ENCODE assay signal across 25 mouse cellular contexts in genomic region chr12:27431338-27431737, GRCm38 (mm10).
"Had no signal": no experiment of that assay in that cellular context is flagged by ENCODE, and none has a peak within 500 bp of the region (broad histone marks: within the 10 kb centered on the region; RNA-seq: fewer than 3 reads in every experiment).

No protein-coding gene starts in this region.

- H3K4me1 ChIP-seq: heart, embryonic 13.5 days; heart, embryonic 15.5 days; hindbrain, embryonic 13.5 days; hindbrain, embryonic 15.5 days; limb, embryonic 15.5 days; liver, embryonic 12.5 days had no signal

- H3K27ac ChIP-seq: heart, adult 2 months; heart, embryonic 13.5 days; heart, embryonic 15.5 days; hindbrain, embryonic 13.5 days; hindbrain, embryonic 15.5 days; hindbrain, postnatal 0 days; kidney, embryonic 15.5 days; kidney, postnatal 0 days; limb, embryonic 13.5 days; limb, embryonic 15.5 days; liver, embryonic 12.5 days; liver, embryonic 14.5 days had no signal

- DNase-seq: gastrocnemius, postnatal 14 days; gastrocnemius, postnatal 36 days; heart, adult 2 months; heart, postnatal 14 days; heart, postnatal 36 days; kidney, adult 11 months; kidney, adult 2 months; kidney, adult 9 months; kidney, postnatal 14 days; kidney, postnatal 36 days; layer of hippocampus, adult 9-11 months; layer of hippocampus, postnatal 36 days; left cerebral cortex, postnatal 4 days had no signal

- H3K9me3 ChIP-seq: heart, embryonic 13.5 days; heart, embryonic 15.5 days; hindbrain, embryonic 13.5 days; hindbrain, embryonic 15.5 days; kidney, embryonic 15.5 days; limb, embryonic 15.5 days; liver, embryonic 12.5 days had no signal

- H3K36me3 ChIP-seq: heart, embryonic 13.5 days; heart, embryonic 15.5 days; hindbrain, embryonic 13.5 days; hindbrain, embryonic 15.5 days; kidney, embryonic 15.5 days; limb, embryonic 13.5 days; limb, embryonic 15.5 days; liver, embryonic 12.5 days had no signal

- H3K4me3 ChIP-seq: heart, adult 2 months; heart, embryonic 13.5 days; heart, embryonic 15.5 days; hindbrain, embryonic 13.5 days; hindbrain, embryonic 15.5 days; kidney, embryonic 15.5 days; limb, embryonic 13.5 days; limb, embryonic 15.5 days; liver, embryonic 12.5 days had no signal

- H3K27me3 ChIP-seq: heart, embryonic 13.5 days; heart, embryonic 15.5 days; hindbrain, embryonic 13.5 days; hindbrain, embryonic 15.5 days; kidney, embryonic 15.5 days; limb, embryonic 13.5 days; limb, embryonic 15.5 days; liver, embryonic 12.5 days had no signal

- ATAC-seq: hindbrain, postnatal 0 days; intestine, embryonic 16.5 days; liver, embryonic 12.5 days had no signal
